Mouse (Mus musculus) 3134 (cell line): ENCODE measurements around the gene Mkrn3.

Experiments used
- DNase-seq: peaks from one replicate; pipeline ENCODE4 v3.0.0-alpha.2; 2011; ENCODE audit warnings: low spot score; ENCODE audit not compliant: insufficient read length; ENCODE audit errors: extremely low read depth

Gene Mkrn3

DNA sequence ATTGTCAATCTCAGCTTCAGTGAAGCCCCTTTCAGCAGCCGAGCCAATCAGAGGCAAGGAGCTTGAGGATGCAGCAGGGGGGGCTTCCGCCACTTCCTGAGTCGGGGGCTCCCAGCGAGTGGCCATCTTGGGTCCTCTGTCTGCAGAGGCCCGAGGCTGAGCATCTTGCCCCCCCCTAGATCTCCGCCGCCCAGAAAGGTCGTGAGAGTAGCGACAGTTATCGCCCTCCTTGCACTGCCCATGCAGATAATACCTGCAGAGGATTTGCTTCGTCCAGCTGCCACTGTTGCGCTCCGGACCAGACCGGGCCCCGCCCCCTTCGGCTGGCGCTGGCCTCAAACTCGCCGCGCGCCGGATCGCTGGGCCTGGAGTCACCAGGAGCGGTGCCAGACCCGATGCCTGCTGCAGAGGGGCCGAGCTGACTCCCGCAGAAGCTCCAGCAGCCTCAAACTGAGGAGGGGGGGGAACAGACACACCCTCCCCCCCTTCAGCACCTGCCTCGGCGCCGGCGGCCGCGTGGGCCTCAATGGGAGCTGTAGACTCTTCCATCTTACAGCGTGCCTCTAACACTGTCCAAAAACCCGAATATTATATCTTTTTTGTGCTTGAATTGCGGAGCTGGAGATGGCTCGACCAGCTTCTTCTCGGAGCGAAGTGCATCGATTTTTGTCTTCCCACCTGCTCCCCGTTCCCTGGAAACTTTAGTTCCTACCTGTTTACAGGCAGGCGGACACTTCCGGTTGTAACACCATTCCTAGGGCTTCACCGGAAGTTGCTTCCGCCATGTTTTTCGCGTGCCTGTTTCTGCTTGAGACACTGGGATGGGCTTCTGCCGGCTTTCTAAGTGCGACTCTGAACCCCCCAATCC, at the start of gene Mkrn3:
Gene Mkrn3, minus strand, starts transcription at position 647 of the 868 bp plus-strand sequence.
- DNase-seq = peak; percentile 80

DNA sequence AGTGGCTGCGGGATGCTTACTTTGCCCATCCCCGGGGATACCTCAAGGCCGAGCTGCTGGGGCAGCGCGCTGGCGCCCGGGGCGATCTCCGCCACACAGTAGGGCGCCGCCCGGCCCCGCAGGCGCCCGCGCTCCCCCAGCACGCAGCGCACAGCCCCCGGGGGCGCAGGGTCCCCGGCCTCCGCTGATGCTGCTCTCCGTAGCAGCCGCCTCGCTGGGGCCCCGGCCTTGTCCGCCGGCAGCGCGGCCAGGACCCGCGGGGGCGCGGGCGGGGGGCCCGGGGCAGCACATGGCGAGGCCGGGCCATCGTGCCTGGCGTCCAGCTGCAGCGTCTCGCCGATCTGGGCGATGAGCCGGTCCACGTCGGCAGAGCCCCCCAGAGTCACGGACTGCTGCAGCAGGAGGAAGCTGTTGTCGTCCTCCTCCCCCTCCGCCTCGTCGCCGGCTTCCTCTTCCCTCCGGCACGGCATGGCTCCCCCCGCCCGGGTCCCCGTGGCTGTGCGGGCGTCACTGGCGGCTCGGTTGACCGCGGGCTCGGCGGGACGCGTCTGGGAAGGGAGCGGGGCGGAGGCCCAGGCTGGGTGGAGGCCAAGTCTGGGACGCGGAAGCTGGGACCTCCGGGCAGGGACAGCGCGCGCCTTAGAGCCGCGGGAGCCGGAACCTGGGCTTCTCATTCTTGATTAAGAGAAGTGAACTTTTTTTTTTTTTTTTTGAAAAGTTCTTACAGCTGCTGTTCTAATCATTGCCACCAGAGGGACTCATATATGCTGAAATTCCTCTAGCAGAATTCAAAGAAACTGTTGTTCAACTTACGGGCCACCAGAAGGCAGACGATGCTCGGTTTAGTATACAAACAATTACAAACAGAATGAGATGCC, 44.2 kb upstream of the Mkrn3 start, which contains the start of gene Peg12:
Gene Peg12, minus strand, starts transcription at position 633 of the 878 bp plus-strand sequence.
- DNase-seq = peak; percentile 8

DNA sequence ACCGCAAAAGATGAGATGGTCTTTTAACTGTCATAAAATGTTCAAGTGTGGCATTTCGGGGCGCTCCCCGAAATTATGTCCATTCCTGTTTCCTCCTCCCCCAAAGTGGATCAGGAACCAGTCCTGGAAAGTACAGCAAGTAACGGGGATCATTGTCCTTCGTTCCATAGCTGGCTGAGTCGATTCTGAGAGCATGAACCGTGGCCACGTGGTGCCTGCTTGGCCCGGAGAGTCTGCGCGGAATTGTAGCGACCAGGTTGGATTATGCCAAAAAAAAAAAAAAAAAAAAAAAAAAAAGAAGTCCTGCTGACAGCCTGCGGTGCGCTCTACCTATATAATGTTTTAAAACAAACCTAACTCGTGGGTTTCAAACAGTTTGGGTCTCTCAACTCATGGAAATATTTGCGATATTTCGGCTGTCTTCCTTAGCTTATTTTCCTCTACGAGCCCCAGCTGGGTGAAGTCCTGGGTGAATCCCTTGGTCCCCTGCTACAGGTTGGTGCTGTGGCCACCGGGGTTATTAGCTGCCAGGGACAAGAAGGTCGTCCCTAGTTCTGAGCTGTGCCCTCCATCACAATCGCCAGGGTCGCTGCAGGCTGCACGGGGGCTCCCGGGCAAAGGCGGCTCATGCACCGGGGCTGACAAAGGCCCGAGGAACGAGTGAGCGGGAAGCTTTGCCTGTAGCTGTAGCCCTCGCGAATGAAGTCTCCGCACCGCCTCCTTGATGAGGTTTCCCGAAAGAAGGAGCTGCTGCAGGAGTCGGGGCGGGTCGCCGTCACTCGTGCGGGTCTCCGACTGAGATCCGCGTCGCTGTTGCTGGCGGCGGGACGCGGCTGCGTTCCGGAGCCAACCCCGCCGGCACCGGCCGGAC, 43.3 kb upstream of the Mkrn3 start:
- peak; percentile 8 for DNase-seq

- DNase-seq = no peak
Observed at GRCm38 (mm10) chr7:62462229-62463006, 42.5 kb upstream of the Mkrn3 start.

DNA sequence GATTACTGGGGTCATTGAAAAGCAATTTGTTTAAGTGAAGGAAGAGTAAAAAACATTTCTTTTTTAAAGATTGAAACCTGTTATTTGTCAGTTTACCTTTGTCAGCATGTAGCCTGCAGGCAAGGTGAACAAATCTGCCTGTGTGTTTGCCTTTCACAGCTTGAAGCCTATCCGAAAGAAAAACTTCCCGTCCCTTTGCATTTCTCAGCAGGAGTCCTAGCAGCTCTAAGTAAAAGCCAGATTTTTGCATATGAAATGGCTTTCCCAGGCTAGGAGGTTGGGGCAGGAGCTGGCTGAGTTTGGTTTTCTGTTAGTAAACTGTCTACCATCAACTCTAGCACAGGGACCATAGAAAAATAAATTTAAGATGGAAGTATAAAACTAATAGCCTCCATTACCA, 32.4 kb upstream of the Mkrn3 start:
- no peak for DNase-seq

GRCm38 (mm10) chr7:62445431-62446165, 25.7 kb upstream of the Mkrn3 start:
- DNase-seq = no peak

DNA sequence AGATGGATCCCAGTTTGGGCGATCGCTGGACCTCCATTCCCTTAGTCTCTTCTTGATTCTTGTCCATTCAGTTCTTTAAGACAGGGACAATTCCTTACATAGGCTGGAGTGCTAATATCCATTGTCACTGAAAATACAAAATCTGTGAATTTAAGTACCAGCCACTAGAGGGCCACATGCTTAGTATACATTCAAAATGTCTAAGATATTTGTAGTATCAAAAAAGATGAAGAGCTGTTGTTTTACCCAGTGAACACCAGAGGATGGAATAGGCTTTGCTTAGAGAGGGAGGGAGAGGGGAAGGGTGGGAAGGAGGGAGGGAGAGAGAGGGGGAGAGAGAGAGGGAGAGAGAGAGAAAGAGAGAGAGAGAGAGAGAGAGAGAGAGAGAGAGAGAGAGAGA, 16.5 kb upstream of the Mkrn3 start:
- DNase-seq = no peak

DNA sequence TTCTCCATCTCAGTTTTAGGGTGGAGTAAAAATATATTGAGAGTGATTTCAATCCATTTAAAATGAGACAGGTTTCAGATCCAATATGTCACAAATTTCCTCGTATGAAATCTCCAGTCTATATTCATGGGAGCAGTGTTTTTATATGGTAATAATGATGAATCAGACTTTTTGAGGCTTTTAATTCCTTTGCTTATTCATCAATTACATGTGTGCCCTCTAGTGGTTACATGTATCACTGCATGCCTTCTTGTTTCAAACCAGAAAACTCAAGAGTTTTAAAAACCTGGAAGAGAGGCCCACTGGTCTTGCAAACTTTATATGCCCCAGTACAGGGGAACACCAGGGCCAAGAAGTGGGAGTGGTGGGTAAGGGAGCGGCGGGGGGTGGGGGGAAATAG, 13.3 kb upstream of the Mkrn3 start:
- DNase-seq = no peak

DNA sequence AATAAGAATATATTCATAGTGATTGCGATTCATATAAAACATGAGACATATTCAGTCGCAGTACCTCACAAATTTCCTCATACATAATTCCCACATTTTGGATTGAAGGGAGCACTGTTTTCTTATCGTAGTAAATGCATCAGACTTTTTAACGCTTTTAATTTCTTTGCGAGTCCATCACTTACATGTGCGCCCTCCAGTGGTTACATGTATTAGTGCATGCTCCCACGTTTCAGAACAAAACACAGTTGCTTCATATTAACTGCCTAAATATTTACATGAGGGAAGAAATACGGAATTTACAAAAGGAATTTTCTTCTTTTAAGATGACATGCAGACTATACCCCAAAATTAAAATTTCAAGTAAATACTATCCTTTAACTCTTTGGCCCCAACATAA, 8.4 kb upstream of the Mkrn3 start:
- DNase-seq = no peak

- no peak for DNase-seq
Observed at GRCm38 (mm10) chr7:62423210-62423609, 3.3 kb upstream of the Mkrn3 start.

DNA sequence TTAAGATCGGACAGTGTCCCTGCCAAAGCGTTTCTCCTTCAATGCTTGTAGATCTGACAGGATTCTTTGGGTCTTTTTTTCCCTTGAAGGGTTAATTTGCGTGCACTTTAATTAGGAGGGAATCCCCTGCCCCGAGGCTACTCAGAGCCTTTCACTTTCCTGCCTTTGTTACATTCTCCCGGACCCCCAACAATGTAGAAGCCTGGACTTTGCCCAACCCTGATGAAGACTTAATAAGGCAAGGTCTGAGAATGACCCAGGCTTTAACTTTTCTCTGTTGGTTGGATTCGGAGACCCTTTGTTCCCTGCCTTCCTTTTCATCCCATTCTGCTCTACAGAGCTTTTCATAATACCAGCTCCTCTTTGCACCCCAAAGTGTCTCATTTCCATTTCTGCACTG, 627 bp upstream of the Mkrn3 start:
- DNase-seq = no peak

- no peak for DNase-seq
Observed at GRCm38 (mm10) chr7:62419105-62419492, 840 bp downstream of the Mkrn3 start.

- no peak for DNase-seq
Observed at GRCm38 (mm10) chr7:62418346-62418745, 1.6 kb downstream of the Mkrn3 start.

DNA sequence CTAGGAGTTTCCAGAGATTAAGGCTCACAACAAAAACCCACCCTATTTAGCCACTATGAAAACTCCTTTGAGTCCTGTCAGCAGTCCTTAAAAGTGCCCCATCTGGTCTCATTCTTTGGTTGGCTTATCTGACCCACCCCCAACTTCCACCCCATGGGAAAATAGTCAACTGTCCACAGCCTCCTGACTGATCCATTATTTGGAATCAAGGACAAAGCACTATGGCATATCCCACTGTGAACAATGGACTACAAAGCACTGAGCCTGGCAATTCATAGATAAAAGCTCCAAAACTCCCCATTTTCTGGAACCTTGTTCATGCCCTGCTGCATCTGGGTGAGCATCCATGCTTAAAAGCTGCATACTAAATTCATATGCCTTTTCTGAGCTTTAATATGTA, 3.8 kb downstream of the Mkrn3 start:
- DNase-seq = no peak

DNA sequence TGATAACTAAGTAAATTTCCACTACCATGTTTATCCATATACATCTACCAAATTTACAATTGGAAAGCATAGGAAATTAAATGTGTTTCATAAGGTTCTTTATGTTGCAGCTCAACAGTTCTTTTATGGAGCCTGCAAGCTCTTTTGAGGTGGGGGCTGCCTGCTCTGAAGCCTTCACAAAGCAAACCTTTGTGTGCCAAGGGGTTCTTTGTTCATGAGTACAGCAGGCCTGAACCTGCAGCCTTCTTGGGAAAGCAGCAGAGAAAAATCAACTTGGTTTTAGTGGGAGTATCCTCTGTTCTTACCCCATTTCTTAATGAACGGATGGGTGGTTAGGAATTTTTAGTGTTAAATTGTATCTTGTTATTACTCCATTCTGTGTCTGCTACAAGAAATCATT, 4.7 kb downstream of the Mkrn3 start:
- no peak for DNase-seq

- no peak for DNase-seq
Observed at GRCm38 (mm10) chr7:62407803-62408202, 12.1 kb downstream of the Mkrn3 start.

GRCm38 (mm10) chr7:62406573-62407050, 13.3 kb downstream of the Mkrn3 start:
- DNase-seq = no peak

- no peak for DNase-seq
Observed at GRCm38 (mm10) chr7:62392202-62392601, 27.7 kb downstream of the Mkrn3 start.

- DNase-seq = no peak
Observed at GRCm38 (mm10) chr7:62388291-62388690, 31.6 kb downstream of the Mkrn3 start.
